1 mouse cellular context compared by ENCODE assay signal in the genomic region with DNA sequence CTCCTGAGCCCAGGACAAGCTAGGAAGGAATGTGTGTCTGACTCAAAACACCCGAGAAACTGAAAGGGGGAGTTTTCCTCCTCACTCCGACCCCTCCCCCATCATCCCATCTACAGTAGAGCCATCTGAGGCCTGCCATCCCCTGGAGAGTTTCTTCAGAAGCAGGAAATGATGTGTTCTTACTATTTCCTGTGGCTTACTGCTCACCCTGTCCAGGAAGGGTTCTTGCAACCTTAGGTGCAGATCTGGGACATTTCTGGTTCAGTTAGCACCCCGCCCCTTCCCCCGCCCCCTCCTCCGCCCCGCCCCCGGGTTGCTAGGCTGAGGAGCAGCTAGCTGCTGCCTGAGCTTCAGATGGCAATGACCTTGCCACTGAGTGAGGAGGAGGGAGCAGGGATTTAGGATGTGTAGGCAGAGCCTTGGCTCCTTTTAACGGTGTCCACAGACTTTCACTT.
TF ChIP-seq lines count a peak whose summit lies in the region.

No protein-coding gene starts in this region.

TF ChIP-seq in MEL, 35 proteins besides CTCF, POLR2A, EP300 and RAD21 (continued from another document):
- no peak for TF ChIP-seq GATA1 (IDR thresholded peaks at IDR 0.05; ENCODE audit: low read depth, low read length)
- peak; percentile 69; the same call in 1 of the 2 replicates for TF ChIP-seq MAZ (IDR thresholded peaks at IDR 0.05; ENCODE audit: low read depth, low read length)
- peak; percentile 39; the same call in 1 of the 2 replicates for TF ChIP-seq TBP (IDR thresholded peaks at IDR 0.05; ENCODE audit: low read depth, low read length)
TF ChIP-seq in MEL: peak in this region for 11.
